Mouse (Mus musculus) ES-Bruce4 (cell line): ENCODE data around the gene Btbd18. TPM values are rescaled to one million over a fixed set of nuclear protein-coding genes. Genes with fewer than 3 reads are reported as not detected.
A peak's percentile ranks its signal among the peaks of the same experiment; 100 is the strongest.

Experiments
- H3K27ac ChIP-seq: 2 replicates; pipeline ENCODE4 v1.5.1; 2012; ENCODE audit warnings: low read length, inconsistent platforms; ENCODE audit not compliant: insufficient read depth
- H3K27me3 ChIP-seq: 2 replicates; pipeline ENCODE4 v1.6.1; 2012; ENCODE audit warnings: mild to moderate bottlenecking, low read length, inconsistent platforms; ENCODE audit not compliant: control insufficient read depth, poor library complexity, insufficient read depth, severe bottlenecking
- H3K36me3 ChIP-seq: 2 replicates; pipeline ENCODE4 v1.6.1; 2012; ENCODE audit warnings: inconsistent platforms, mild to moderate bottlenecking, low read length, moderate library complexity; ENCODE audit not compliant: control insufficient read depth, poor library complexity, insufficient read depth, severe bottlenecking
- H3K4me1 ChIP-seq: one replicate; pipeline ENCODE4 v1.8.1; 2011; ENCODE audit warnings: low read length; ENCODE audit not compliant: control insufficient read depth, insufficient read depth
- H3K4me3 ChIP-seq: 2 replicates; pipeline ENCODE4 v1.5.1; 2011; ENCODE audit warnings: low read depth, mild to moderate bottlenecking, low read length
- H3K9ac ChIP-seq: 2 replicates; pipeline ENCODE4 v1.6.1; 2012; ENCODE audit warnings: low read depth, mild to moderate bottlenecking, inconsistent platforms; ENCODE audit not compliant: poor library complexity, severe bottlenecking
- H3K9me3 ChIP-seq: replicated peaks from 2 replicates; pipeline ENCODE4 v1.6.1; 2012; ENCODE audit warnings: mild to moderate bottlenecking, low read length, inconsistent platforms; ENCODE audit not compliant: control insufficient read depth, poor library complexity, insufficient read depth, severe bottlenecking
- CTCF ChIP-seq: IDR thresholded peaks from one replicate; pipeline ENCODE4 v1.8.1; 2011; ENCODE audit warnings: low read depth, low read length
- EP300 ChIP-seq: IDR thresholded peaks from 2 replicates; pipeline ENCODE4 v1.6.1; 2011; ENCODE audit warnings: low read depth, low read length; ENCODE audit not compliant: insufficient read depth
- POLR2A ChIP-seq: IDR thresholded peaks from one replicate; pipeline ENCODE4 v1.8.1; 2011; ENCODE audit warnings: low read length; ENCODE audit not compliant: insufficient read depth
- polyA plus RNA-seq: library from polyadenylated mRNA; stranded (reverse); fragments of >200 nt; gene quantifications from 2 replicates; pipeline ENCODE4 v1.2.4, GENCODE M21; 2011; ENCODE audit warnings: low read depth; ENCODE audit not compliant: missing spikeins, insufficient read depth, insufficient read length

Btbd18 gene
- polyA plus RNA-seq, 1 experiment, result 2.2 TPM

GRCm38 (mm10) chr2:84679016-84679415 is 20.1 kb downstream of the Btbd18 start, which contains the start of gene Tmx2:
Gene Tmx2, minus strand, starts transcription at chr2:84679140.
- Histone ChIP-seq H3K9ac (peak within 1 kb of the TSS; percentile 85), H3K36me3 (peaks cover 34% of the 10 kb centered on the region), H3K27ac (no peak within 1 kb of the TSS), H3K4me3 (peak within 1 kb of the TSS; percentile 98), H3K27me3 (no peaks in the 10 kb centered on the region), H3K4me1 (no peaks in the 10 kb centered on the region), H3K9me3 (no peaks in the 10 kb centered on the region)
- TF ChIP-seq CTCF (no peak), POLR2A (no peak), EP300 (no peak)

GRCm38 (mm10) chr2:84682605-84683183 is 23.8 kb downstream of the Btbd18 start:
- Histone ChIP-seq H3K4me3 (no peak overlapping the region), H3K27me3 (no peaks in the 10 kb centered on the region), H3K9me3 (no peaks in the 10 kb centered on the region; the same call in 1 of the 2 replicates), H3K36me3 (peaks cover 34% of the 10 kb centered on the region), H3K9ac (no peak overlapping the region), H3K27ac (no peak overlapping the region), H3K4me1 (no peaks in the 10 kb centered on the region)
- no peak for TF ChIP-seq CTCF
- no peak for TF ChIP-seq EP300
- TF ChIP-seq POLR2A, result no peak

GRCm38 (mm10) chr2:84688080-84688844 is 29.4 kb downstream of the Btbd18 start:
- Histone ChIP-seq H3K9ac (no peak overlapping the region), H3K27me3 (no peaks in the 10 kb centered on the region), H3K9me3 (no peaks in the 10 kb centered on the region; the same call in 1 of the 2 replicates), H3K36me3 (peaks cover 61% of the 10 kb centered on the region), H3K27ac (no peak overlapping the region), H3K4me3 (no peak overlapping the region), H3K4me1 (no peaks in the 10 kb centered on the region)
- TF ChIP-seq EP300, result no peak
- TF ChIP-seq POLR2A, result no peak
- no peak for TF ChIP-seq CTCF

- H3K27me3 ChIP-seq, result no peaks in the 10 kb centered on the region
- H3K27ac ChIP-seq, result no peak overlapping the region
- H3K9ac ChIP-seq, result no peak overlapping the region
- H3K4me1 ChIP-seq, result no peaks in the 10 kb centered on the region
- H3K9me3 ChIP-seq, result no peaks in the 10 kb centered on the region; the same call in 1 of the 2 replicates
- no peak overlapping the region for H3K4me3 ChIP-seq
- no peak for TF ChIP-seq POLR2A
- no peak for TF ChIP-seq EP300
- no peak for TF ChIP-seq CTCF
- peaks cover 66% of the 10 kb centered on the region for H3K36me3 ChIP-seq
These were observed 31.2 kb downstream of the Btbd18 start for GRCm38 (mm10) chr2:84690050-84690449.

DNA sequence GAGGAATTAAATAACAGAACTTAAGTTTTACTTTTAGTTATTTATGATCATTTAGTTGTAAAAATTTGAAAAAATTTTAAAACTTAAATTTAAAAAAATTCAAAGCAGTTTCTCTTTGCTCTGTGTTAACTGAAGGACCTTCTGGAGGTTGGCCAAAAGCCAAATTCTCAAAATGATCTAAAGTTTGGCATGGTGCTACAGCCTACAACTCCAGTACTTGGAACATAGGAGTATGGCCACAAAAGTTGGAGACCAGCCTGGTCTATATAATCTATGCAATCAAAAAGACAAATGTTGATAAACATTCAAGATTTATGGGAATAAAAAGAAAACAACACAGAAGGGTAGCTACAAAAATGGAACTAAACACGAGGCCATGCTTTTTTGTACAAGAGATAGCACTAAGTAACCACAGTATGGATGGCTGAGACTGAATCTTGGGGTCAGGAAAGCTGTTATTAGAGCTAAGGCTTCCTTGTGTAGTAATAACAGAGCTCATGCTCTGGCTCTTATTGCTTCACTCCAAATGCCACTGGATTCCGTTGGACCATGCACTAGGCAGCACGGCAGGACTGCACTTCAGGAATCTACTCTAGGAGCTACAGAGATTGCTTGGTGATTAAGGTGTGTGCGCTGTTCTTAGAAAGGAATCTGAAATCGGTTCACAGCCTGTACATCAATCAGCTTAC is 36.3 kb downstream of the Btbd18 start:
- no peaks in the 10 kb centered on the region for H3K27me3 ChIP-seq
- H3K4me3 ChIP-seq, result no peak overlapping the region
- no peak overlapping the region for H3K27ac ChIP-seq
- H3K4me1 ChIP-seq, result no peaks in the 10 kb centered on the region
- H3K9me3 ChIP-seq, result no peaks in the 10 kb centered on the region
- TF ChIP-seq CTCF, result no peak
- no peak for TF ChIP-seq POLR2A
- no peak for TF ChIP-seq EP300
- H3K36me3 ChIP-seq, result peaks cover 33% of the 10 kb centered on the region
- H3K9ac ChIP-seq, result no peak overlapping the region
